Mouse (Mus musculus): ENCODE results near the gene Pgf. TPM values are rescaled to one million over a fixed set of nuclear protein-coding genes. Genes with fewer than 3 reads are reported as not detected.

Gene Pgf
- total and polyA plus RNA-seq, 3 experiments, result 0.46 TPM; not detected in 2

- no peak for TF ChIP-seq NELFE (IDR thresholded peaks at IDR 0.05; ENCODE audit: low read depth, low read length)
- no peak for TF ChIP-seq POLR2A (IDR thresholded peaks at IDR 0.05; ENCODE audit: control insufficient read depth in 1 of 2, insufficient read depth in 1 of 2, low read depth in 1 of 2, low read length in 2 of 2, poor library complexity in 1 of 2)
- no peak for TF ChIP-seq HCFC1 (IDR thresholded peaks at IDR 0.05; ENCODE audit: low read depth, low read length)
- TF ChIP-seq KAT2A (conservative IDR thresholded peaks at IDR 0.05; ENCODE audit: low read depth, low read length), result no peak
- no peak for TF ChIP-seq ZMIZ1 (IDR thresholded peaks at IDR 0.05; ENCODE audit: low read depth, low read length)
- no peak for TF ChIP-seq POLR2AphosphoS5 (IDR thresholded peaks at IDR 0.05; ENCODE audit: borderline replicate concordance, low read depth, low read length)
- no peak for TF ChIP-seq ELF1 (IDR thresholded peaks at IDR 0.05; ENCODE audit: low read depth, low read length)
- TF ChIP-seq USF2 (IDR thresholded peaks at IDR 0.05; ENCODE audit: borderline replicate concordance in 1 of 2, insufficient read depth in 1 of 2, low read depth in 1 of 2, low read length in 2 of 2), result no peak
- TF ChIP-seq ZNF384 (IDR thresholded peaks at IDR 0.05; ENCODE audit: low read depth, low read length), result no peak
- TF ChIP-seq GATA1 (IDR thresholded peaks at IDR 0.05; ENCODE audit: low read depth, low read length), result no peak
- TF ChIP-seq SIN3A (IDR thresholded peaks at IDR 0.05; ENCODE audit: low read length), result peak; percentile 45; the same call in 1 of the 2 replicates
- peak; percentile 82 for TF ChIP-seq ZC3H11A (IDR thresholded peaks at IDR 0.05; ENCODE audit: low read depth, low read length)
- peak; percentile 92 for TF ChIP-seq SMC3 (IDR thresholded peaks at IDR 0.05; ENCODE audit: low read depth, low read length)
- no peak for TF ChIP-seq GABPA (IDR thresholded peaks at IDR 0.05; ENCODE audit: low read depth, low read length)
- TF ChIP-seq NRF1 (IDR thresholded peaks at IDR 0.05; ENCODE audit: insufficient read depth, low read depth, low read length, poor library complexity, severe bottlenecking), result no peak
- TF ChIP-seq TAL1 (IDR thresholded peaks at IDR 0.05; ENCODE audit: low read length), result no peak
- TF ChIP-seq ZKSCAN1 (IDR thresholded peaks at IDR 0.05; ENCODE audit: low read depth, low read length), result no peak
- TF ChIP-seq BHLHE40 (IDR thresholded peaks at IDR 0.05; ENCODE audit: borderline replicate concordance, low read depth, low read length), result no peak
- no peak for TF ChIP-seq EP300 (IDR thresholded peaks at IDR 0.05; ENCODE audit: low read depth in 1 of 2, low read length in 2 of 2)
- no peak for TF ChIP-seq MYC (IDR thresholded peaks at IDR 0.05; ENCODE audit: low read depth, low read length)
- no peak for TF ChIP-seq MEF2A (IDR thresholded peaks at IDR 0.05; ENCODE audit: extremely low read depth, insufficient replicate concordance, low read depth, low read length, poor library complexity, severe bottlenecking)
Measured at GRCm38 (mm10) chr12:85169117-85169858, 8.3 kb downstream of the Pgf start (continued).

- Histone ChIP-seq H3K36me3 (ENCODE audit: control insufficient read depth in 1 of 2, insufficient read depth in 2 of 2, low read length in 2 of 2) (no peaks in the 10 kb centered on the region), H3K4me3 (ENCODE audit: control insufficient read depth in 1 of 2, insufficient read depth in 1 of 2, low read depth in 2 of 2, low read length in 2 of 2) (no peak overlapping the region), H3K4me1 (ENCODE audit: control insufficient read depth in 1 of 2, insufficient read depth in 2 of 2, low read length in 2 of 2) (no peaks in the 10 kb centered on the region), H3K27ac (ENCODE audit: control insufficient read depth, low read depth, low read length) (no peak overlapping the region), H3K9me3 (replicated peaks; ENCODE audit: insufficient read depth, low read length) (no peaks in the 10 kb centered on the region), H3K79me2 (ENCODE audit: control insufficient read depth, insufficient read depth, low read length, poor library complexity) (no peaks in the 10 kb centered on the region), H3K9ac (ENCODE audit: control insufficient read depth, low read depth, low read length, poor library complexity, severe bottlenecking) (no peak overlapping the region), H3K27me3 (ENCODE audit: control insufficient read depth in 1 of 2, insufficient read depth in 2 of 2, low read length in 2 of 2) (peaks cover 0 to under 1% of the 10 kb centered on the region in 2 experiments; a peak in 2 of 4 replicates)
- DNase-seq (ENCODE audit: low read depth, low spot score), result no peak
- TF ChIP-seq USF1 (IDR thresholded peaks at IDR 0.05; ENCODE audit: low read depth, low read length) (no peak), CTCF (IDR thresholded peaks at IDR 0.05 in 2 of 3, conservative IDR thresholded peaks at IDR 0.05 in 1 of 3; ENCODE audit: control insufficient read depth in 1 of 3, insufficient read depth in 1 of 3, low read depth in 2 of 3, low read length in 3 of 3, poor library complexity in 1 of 3, severe bottlenecking in 1 of 3) (no peak), RAD21 (IDR thresholded peaks at IDR 0.05; ENCODE audit: low read depth, low read length) (no peak)
Measured at GRCm38 (mm10) chr12:85166631-85167030, 11.0 kb downstream of the Pgf start.
